Mouse (Mus musculus) layer of hippocampus, adult 9-11 months (tissue): Measurements from ENCODE around the gene Gls2.
"Not testable (repeated sequence)": the region's sequence is repeated elsewhere in the genome, so short reads cannot be mapped to it uniquely, and the experiment has no call there.

Experiments used
- DNase-seq: peaks from one replicate; pipeline ENCODE4 v3.0.0; 2022

The Gls2 gene

DNA sequence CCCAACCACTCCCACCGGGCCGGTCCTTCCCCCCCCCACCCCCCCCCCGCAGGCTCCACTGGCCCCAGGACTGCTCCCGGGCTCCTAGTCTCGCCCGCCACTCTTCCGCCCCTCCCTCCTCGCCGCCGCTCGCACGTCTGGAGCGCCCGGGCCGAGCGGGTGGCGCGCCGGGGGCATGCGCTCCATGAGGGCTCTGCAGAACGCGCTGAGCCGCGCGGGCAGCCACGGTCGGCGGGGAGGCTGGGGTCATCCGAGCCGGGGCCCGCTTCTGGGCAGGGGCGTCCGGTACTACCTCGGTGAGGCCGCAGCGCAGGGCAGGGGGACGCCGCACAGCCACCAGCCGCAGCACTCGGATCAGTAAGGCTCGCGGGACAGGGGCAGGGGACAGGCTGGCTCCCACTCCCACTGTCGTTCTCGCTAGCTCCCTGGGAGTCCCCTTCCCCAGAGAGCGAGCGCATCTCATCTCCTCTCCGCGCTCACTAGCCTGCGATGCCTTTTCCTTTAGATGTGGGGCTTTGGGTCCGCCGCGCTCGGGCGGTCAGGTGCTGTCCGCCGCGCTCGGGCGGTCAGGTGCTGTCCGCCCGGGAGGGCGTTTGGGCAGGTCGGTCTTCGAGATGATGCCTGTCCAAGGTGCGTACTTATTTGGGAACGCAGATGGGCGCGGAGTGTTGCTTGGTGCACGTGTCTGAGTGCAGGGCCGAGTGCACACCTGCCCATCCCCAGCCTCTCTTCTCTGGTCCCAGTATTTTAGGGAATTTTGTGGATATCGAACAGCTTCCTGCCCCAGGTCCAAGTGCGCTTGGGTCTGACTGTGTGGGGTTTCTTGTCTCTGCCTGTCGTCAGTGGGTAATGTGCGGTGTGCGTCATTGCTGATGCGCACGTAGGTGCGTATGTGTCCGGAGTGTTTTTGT is 549 bp downstream of the Gls2 start:
- peak; percentile 46 for DNase-seq

DNA sequence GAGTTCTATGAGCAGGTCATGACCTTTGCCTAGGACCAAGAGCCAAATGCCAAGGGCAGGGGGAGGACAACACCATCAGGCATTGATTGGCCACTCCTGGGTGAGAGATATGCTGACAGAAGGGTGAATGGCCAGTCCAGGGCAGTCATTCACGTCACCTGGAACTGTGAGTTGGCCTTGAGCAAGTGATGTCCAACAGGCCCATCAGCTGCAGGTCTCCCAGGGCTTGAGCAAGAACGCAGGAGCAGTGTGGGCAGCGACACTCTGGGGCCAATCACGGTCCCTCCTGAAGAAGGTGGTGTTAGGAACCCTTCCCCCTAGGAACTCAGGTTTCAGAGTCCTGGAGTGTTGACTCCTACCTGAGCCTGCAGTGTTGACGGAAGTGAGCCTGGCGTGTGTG is 7.6 kb downstream of the Gls2 start:
- DNase-seq = no peak

DNA sequence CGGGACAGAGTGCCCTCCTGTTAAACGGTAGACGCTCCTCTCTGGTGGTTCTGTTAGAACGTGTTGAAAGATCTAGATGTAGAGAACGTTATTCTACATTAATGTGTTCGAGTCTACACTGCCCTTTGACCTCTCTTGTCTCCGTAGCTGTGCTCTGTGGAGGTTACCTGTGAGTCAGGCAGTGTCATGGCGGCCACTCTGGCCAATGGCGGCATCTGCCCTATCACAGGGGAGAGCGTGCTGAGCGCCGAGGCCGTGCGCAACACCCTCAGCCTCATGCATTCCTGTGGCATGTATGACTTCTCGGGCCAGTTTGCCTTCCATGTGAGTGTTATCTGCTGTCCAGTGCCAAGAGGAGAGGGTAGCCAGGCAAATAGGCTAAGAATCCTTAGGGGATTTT is 10.7 kb downstream of the Gls2 start:
- no peak for DNase-seq

DNA sequence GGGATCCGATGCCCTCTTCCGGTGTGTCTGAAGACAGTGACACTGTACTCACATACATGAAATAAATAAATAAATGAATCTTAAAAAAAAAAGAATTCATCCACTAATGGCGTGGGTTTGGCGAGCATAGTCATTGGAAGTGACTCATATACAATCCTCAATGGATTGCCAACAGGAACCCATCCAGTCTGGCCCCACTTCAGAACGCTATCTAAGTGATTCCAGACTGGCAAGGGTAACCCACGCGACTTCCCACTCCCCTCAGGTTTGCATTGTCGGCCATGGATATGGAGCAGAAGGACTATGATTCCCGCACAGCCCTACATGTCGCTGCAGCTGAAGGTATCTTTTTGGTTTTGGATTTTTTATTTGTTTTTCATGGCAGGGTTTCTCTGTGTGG is 14.1 kb downstream of the Gls2 start:
- peak; percentile 46 for DNase-seq

DNA sequence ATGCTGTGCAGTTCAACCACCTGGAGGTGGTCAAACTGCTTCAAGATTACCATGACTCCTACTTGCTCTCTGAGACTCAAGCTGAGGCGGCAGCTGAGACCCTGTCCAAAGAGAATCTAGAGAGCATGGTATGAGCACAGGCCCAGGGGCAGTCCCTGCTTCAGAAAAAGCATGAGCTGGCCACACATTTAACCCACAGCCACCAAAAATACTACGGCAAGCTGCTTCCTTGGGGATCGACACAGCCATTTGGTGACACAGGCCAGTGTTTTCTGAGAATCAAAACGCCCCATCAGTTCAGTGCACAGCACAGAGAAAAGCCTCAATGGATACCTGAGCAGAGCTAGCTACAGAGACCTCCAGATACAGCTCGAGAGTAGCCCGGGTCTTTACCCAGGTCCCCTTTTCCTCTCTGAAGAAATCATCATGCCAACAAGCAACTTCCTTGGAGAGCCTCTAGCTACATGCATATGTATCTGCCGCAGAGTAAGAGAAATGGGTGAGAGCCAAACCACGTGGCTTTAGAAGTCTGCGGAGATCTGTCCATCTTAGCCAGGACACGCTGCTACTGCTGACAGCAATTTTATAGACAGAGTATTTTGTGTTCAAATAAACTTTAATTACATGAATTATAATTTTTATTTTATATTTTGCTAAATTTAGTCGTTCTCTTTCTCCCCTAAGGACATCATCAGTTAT is 15.2 kb downstream of the Gls2 start:
- no peak for DNase-seq

DNA sequence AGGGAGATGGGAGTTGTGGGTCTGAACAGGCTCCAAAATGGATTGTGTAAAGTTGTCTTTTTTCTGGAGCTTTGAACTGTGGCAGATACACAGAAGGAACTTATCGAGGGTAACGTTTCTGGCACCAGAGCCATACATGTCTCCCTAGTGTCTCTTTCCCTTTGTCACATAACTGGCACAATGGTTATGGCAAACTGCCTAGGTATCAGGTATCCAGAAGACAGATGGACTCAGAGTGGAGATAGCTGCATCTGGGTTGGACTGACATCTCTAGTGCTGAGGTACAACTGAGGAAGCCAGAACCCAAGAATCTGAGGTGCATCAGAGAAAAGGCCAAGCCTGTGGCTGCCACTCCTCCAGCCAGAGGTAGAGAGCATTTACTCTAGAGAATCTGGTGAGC is 15.9 kb downstream of the Gls2 start:
- DNase-seq = no peak

DNA sequence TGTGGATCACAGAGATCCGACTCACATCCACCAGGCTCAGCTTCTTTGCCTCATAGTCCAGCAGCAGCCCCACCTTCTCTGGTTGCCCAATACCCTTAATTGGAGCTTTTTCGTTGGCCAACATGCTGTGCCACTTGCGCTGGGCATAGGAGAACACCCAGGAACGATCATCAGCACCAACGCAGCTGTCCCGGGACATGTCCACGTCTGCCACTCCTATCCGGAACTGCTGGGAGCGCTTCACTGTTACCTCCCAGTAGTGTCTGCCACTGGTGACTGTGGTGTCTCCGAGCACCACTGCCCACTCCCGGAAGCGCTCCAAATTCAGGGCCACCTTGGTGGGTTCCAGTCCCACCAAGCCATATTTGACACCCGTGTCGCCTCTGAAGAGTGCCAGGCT is 16.7 kb downstream of the Gls2 start:
- DNase-seq = no peak

DNA sequence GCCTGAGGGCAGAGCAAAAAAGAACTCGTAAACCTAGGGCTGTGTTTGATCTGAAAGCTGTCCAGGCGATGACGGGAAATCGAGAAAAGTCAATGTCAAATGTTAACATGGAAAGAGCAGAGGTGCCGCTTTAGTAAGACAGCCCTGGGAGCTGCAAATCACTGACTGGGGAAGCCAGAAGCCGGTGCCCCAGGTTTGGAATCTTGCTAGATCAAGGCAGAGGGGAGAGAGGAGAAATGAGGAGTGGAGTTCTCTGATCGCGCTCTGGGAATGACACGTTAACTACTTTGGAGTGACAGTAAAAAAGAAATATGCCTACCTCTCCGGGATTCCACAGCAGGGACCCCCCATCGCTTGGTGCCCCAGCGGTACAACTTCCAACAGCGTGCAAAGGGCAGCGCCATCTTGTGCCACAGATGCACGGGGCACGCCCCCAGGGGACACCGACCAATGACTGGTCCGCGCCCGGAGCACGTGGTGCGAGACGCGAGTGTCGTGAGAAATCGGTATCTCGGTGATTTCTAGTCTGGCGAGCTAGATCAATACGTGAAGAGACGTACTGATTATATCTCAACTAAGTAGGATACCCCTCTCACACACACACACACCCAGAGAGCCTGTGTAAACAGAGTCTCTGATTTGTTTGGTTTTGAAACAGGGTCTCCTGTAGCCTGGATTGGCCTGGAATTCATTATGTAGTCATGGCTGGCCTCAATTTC is 17.3 kb downstream of the Gls2 start, which contains the start of gene Spryd4:
Spryd4 (minus strand) TSS at position 418 of the 719 bp plus-strand sequence.
- DNase-seq = peak; percentile 89

DNA sequence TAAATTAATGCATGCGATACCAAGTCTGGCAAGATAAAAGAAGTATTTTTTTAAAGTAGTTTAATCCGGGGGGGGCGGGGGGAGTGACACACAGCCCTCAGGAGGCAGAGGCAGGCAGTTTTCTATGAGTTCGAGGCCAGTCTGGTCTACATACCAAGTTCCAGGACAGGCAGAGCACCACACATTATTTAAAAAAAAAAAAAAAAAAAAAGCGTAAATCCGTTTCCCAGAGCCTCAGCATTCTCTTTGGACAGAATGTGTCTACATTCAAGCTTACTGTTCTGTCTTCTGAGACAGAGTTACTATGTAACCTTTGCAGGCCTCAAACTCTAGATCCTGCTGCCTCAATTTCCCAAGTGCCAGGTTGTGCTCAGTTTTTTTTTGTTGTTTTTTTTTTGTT is 17.9 kb downstream of the Gls2 start:
- no peak for DNase-seq

DNA sequence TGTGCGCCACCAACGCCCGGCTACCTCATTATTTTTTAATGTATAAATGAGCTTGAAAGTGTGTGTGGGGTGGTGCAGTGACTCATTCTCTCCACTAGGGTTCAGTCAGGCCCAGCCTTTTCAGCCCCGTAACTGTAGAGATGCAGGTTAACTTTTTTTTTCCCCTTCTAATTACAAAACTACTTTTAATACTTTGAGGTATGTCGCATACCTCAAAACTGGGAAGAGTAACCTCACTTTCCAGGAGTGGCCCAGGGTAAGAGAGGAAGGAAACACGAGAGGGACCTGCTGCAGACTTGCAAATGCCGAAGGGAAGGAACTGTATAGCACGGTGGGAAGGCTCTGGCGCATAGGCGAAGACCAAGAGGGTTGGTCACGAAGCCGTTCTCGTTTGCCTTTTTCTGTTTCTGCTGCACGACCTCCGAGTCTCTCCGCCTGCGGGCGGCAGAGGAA is 18.6 kb downstream of the Gls2 start:
- no peak for DNase-seq

DNA sequence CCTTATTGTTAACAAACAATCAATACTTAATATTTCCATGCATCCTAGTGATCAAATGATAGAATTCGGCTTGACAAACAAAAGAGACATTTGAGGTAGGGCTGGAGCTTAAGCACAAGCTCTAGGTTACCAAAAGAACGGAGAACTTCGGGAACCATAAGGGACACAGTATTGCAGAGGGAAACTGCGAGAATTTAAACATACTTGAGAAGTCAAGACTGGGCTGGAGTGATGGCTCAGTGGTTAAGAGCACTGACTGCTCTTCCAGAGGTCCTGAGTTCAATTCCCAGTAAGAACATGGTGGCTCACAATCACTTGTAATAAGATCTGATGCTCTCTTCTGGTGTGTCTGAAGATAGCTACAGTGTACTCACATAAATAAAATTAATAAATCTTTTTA is 19.9 kb downstream of the Gls2 start:
- not testable (repeated sequence) for DNase-seq

DNA sequence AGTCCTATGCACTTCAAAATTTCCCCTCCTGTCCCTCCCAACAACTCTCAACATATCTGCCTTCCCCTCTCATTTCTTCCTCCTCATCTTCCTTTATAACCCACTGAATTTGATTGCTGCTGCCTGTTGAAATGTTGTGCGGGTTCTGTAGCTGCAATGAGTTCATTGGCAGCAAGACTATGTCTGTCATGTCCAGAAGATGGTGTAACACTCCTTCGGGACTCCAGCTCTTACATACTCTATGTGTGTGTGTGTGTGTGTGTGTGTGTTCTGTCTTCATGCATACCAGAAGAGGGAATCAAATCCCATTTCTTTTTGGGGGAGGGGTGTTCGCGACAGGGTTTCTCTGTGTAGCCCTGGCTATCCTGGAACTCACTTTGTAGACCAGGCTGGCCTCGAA is 20.7 kb downstream of the Gls2 start:
- DNase-seq = no peak

DNA sequence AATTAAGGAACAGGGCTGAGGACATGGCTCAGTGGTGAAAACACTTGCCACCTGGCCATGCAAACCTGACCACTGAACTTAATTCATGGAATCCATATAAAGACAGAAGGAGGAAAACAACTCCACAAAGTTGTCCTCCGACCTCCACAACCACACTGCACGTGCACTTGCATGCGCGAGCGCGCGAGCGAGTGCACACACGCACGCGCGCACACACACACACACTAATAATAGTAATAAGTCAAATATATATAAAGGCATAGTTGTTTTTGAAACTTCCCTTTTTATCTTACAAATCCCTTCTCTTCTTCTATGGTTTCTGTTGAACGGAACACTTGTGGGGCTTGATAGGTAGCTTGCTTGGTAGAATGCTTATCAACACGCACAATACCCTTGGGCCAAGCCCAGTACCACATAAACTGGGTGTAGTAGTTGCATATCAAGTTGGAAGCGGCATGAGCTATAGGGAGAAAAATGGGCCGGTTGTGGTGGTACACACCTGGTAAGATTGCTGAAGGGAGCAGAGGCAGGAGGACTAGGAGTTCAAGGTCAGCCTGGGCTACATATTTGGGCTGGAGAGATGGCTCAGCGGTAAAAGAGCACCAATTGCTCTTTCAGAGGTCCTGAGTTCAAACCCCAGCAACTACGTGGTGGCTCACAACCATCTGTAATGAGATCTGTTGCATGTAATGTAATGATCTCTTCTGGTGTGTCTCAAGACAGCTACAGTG is 24.3 kb downstream of the Gls2 start:
- DNase-seq = no peak

DNA sequence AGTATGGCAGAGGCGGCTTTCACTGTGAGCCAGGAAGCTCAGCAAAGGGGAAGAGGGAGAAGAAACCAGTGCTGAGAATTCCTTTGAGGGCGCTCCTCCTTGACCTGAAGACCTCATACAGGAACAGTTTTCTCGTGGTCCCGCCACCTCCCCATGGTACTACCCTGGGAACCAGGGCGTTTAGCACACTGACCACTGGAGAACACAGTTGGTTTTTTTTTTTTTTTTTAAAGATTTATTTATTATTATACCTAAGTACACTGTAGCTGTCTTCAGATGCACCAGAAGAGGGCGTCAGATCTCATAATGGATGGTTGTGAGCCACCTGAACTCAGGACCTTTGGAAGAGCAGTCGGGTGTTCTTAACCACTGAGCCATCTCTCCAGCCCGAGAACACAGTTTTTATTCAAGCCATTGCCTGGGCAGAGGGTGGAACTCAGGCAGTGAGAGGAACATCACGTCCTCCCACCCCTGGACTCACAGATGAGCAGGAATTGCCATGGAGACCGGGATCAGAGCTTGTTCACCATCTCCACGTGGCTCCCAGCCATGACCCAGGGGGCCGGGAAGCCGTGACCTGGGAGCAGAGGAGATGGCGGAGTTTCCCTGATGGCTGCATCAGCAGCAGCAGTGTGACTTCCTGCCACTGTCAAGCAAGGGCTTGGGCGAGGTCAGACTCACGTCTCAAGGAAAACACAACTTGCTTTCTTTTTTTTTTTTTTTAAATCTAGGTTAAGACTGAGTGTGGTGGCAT is 27.5 kb downstream of the Gls2 start:
- no peak for DNase-seq

DNA sequence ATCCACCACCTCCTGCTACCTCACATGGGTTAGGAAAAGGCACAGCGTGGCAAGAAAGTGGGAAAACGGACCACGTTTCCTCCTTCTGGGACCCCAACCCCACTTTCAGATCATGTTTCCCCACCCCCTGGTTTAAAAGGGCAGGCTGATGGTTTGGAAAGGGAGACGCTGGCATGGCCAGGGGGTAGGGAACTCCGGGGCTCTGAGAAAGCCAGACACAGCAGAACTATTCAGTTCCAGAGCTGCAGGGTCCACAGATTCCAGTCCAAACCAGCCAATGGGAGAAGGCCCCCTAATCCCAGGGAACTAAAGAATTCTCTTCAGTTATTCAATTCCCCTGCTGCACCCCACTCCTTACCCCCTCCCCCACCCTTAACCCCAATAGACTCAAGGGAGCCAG is 30.8 kb downstream of the Gls2 start:
- DNase-seq = no peak

DNA sequence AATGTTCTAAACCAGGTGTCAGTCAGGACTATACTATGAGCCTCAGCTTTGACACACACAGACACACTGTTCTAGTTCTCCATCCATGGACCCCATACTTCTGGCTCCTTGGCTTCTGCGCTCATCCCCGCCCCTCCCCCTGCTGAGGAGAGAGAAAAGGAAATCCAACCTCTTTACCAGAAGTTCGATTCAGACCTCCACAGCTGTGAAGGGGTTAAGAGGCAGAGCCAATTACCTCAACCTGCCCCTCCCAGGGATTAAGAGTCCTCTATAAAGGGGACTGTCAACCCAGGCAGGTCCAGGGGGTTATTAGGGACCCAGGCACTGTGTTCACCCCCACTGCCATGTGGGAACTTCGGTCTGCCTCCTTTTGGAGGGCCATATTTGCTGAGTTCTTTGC is 31.3 kb downstream of the Gls2 start, which contains the start of gene Mip:
Mip (plus strand) TSS at position 301 of the 400 bp plus-strand sequence.
- no peak for DNase-seq

DNA sequence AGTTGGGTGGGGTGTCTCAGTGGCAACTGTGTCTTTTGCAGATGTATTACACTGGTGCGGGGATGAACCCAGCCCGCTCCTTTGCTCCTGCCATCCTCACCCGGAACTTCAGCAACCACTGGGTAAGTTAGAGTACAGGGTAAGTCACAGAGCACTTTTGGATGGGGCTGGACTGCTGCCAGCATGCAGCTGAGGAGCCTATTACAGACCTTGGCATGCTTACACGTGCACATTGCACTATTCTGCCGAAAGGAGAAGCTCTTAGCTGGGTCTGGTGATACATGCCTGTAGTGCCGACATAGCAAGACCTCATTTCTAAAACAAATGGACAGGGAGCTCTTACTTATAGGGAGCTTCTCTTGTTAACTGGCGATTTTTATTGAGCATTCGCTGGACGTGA is 33.3 kb downstream of the Gls2 start:
- no peak for DNase-seq

DNA sequence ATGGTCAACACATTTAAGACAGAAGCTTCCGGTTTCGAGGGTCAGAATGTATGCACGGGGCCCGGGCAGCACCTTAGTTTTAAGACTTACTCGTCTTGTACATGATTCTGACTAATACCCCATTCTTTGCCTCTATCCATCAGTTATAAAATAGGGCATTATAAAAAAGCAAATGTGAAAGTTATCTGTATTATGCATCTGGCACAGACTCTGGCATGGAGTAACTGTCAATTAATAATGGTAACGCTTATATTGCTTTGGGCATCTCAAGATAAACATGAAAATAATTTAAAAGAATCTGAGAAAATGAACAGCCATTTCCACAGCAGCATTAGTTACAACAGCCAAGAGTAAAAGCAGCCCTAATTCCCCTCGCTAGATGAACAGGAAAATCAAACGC is 33.8 kb downstream of the Gls2 start:
- DNase-seq = no peak

DNA sequence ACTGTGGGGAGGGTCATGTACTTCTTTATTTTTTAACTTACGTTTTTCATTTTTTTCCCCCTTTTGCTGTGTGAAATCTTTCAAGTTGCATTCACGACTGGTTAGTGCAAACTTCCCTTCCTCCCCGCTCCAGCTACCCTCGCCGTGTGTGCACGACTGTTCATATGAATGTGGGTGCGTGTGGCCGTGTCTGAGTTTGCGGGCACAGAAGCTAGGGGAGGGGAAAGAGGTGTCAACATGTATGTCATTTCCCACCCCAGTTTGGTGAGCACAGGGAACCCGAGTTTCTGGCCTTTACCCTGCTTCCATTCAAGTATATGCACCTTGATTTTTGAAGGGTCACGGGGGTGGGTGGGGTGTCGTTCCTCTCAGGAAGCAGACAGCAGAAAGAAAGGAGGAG is 36.3 kb downstream of the Gls2 start:
- no peak for DNase-seq

DNA sequence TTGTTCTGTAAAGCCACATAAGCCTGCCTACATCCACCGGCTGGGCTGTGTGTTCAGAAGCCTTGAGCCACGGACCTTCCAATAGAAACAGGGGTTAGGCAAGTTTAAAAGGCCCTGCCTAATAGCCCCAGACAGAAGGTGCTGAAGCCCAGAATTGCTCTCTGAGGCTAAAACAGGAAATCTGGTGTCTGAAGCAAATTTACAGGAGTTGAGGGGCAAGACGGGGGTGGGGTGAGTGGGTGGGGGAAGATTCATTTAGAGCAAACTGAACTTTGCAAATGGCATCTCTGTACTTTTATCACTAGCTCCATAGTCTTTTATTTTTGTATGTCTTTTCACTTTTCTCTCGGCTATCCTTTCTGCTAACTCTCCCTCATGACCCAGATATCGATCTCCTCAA is 36.9 kb downstream of the Gls2 start:
- no peak for DNase-seq

DNA sequence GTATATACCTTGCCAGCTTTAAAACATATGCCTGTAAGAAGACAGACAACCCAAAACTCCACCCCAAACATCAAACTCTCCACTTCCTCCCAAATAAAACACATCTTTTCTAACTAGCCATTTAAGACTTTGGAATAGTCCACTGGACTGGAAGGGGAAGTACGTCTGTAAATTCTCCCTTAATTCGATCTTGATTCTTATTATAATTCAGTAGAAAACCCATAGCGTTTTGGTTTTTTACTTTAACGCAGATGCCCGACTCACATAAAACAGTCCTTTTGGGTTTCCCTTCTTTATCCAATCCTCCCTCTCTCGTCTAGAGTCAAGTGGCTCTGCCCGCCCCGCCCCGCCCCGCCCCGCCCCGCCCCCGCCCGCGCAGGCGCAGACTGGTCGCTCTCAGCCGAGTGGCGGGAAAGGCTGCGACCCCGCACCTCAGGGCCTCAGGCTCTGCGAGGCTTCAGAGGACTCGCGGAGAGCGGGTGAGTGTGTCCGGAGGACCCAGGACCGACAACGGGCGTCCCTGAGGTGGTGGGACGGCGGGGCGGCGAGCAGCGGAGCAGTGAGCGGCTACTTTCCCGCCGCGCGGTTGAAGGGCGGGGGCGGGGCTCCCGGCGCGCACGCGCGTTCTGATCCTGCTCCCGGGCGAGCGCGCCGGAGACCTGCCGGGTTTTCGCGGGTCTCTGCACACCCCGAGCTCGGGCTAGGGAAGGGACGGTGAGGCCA is 37.6 kb downstream of the Gls2 start, which contains the start of gene Timeless:
Timeless (plus strand) TSS at position 369 of the 723 bp plus-strand sequence.
- DNase-seq = peak; percentile 74
